Mouse (Mus musculus): Measurements from ENCODE around the gene Pfn4. TPM values are rescaled to one million over a fixed set of nuclear protein-coding genes. Genes with fewer than 3 reads are reported as not detected.

Pfn4 gene
- total and polyA plus RNA-seq, 2 experiments, result 0.27 to 0.37 TPM

DNA sequence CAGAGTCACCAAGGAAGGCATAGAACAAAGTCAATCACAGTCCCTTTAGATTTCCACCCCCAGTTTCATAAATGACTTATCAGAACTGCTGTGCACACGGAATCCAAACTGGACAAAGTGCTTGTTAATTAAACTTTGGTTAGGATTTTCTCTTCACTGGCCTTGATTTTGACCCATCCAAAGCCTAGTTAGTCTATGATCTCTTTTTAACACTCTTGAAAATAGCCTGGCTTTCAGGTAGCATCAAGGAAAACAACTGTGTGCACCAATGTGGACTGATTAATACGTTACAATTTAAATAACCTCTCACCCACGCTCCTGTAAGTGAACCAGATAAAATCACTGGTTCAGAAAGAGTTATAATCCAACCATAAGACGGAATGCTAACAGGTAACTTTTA is 42.2 kb downstream of the Pfn4 start:
- Histone ChIP-seq H3K36me3 (ENCODE audit: control insufficient read depth, insufficient read depth, low read length) (no peaks in the 10 kb centered on the region), H3K4me3 (ENCODE audit: insufficient read depth, low read depth, low read length) (no peak overlapping the region), H3K9ac (ENCODE audit: low read depth, low read length) (no peak overlapping the region), H3K27me3 (ENCODE audit: control insufficient read depth, insufficient read depth, low read length) (no peaks in the 10 kb centered on the region), H3K4me1 (ENCODE audit: control insufficient read depth, insufficient read depth, low read length) (no peaks in the 10 kb centered on the region), H3K27ac (replicated peaks; ENCODE audit: insufficient read depth, low read depth, low read length) (no peak overlapping the region), H3K79me2 (ENCODE audit: control insufficient read depth, insufficient read depth, low read length) (no peaks in the 10 kb centered on the region)
- no peak for TF ChIP-seq POLR2A (IDR thresholded peaks at IDR 0.05; ENCODE audit: extremely low read depth, insufficient read depth, low read length)
- TF ChIP-seq CTCF (IDR thresholded peaks at IDR 0.05; ENCODE audit: low read depth, low read length), result no peak
- DNase-seq (ENCODE audit: extremely low read depth, low read depth, low spot score), result no peak
- 86% methylated on average over 4 of the region's 4 CpGs for WGBS

DNA sequence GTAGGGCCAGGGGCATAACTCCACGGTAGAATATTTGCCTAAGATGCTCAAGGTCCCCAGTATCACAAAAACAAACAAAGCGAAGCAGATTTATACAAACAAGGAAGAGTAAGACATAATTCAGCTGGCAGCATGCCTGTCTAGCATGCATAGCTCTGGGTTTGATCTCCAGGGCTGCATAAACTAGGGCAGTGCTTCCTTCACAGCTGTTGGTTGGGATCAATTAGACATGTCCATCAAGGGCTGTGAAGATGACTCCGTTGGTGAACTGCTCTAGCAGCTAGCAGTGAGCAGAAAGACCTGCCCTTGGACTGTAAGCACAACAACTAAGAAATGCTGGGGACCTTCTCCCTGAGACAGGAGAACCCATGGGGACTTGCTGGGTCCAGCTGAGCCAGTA is 42.9 kb downstream of the Pfn4 start:
- H3K4me3 ChIP-seq (ENCODE audit: insufficient read depth, low read depth, low read length), result no peak overlapping the region
- WGBS, result 44% methylated on average over 3 of the region's 3 CpGs
- H3K79me2 ChIP-seq (ENCODE audit: control insufficient read depth, insufficient read depth, low read length), result no peaks in the 10 kb centered on the region
- no peak for DNase-seq (ENCODE audit: extremely low read depth, low read depth, low spot score)
- no peaks in the 10 kb centered on the region for H3K27me3 ChIP-seq (ENCODE audit: control insufficient read depth, insufficient read depth, low read length)
- H3K27ac ChIP-seq (replicated peaks; ENCODE audit: insufficient read depth, low read depth, low read length), result no peak overlapping the region
- no peak overlapping the region for H3K9ac ChIP-seq (ENCODE audit: low read depth, low read length)
- peaks cover 3% of the 10 kb centered on the region; the same call in 1 of the 2 replicates for H3K4me1 ChIP-seq (ENCODE audit: control insufficient read depth, insufficient read depth, low read length)
- no peaks in the 10 kb centered on the region for H3K36me3 ChIP-seq (ENCODE audit: control insufficient read depth, insufficient read depth, low read length)
- TF ChIP-seq POLR2A (IDR thresholded peaks at IDR 0.05; ENCODE audit: extremely low read depth, insufficient read depth, low read length) (no peak), CTCF (IDR thresholded peaks at IDR 0.05; ENCODE audit: low read depth, low read length) (no peak)

DNA sequence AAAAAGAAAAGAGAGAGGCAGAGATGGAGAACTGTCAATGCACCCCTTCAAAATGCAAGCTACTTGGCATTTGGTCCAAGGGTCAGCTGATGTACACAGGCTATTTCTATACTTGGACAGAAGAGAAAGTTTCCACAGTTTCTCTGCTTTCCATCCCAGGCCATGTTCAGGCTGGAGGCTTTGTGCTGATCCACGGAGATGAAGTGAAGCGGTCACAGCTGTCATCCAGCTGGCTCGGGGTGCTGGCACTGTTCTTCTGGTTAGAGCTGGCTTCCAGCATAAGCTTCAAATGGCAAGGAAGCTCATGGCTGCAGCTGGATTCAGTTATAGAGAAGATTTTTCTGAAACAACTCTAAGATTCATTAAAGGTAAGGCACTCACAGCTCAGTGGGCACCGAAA is 44.8 kb downstream of the Pfn4 start:
- Histone ChIP-seq H3K4me3 (ENCODE audit: insufficient read depth, low read depth, low read length) (no peak overlapping the region), H3K27me3 (ENCODE audit: control insufficient read depth, insufficient read depth, low read length) (no peaks in the 10 kb centered on the region), H3K79me2 (ENCODE audit: control insufficient read depth, insufficient read depth, low read length) (no peaks in the 10 kb centered on the region; the same call in 1 of the 2 replicates), H3K36me3 (ENCODE audit: control insufficient read depth, insufficient read depth, low read length) (no peaks in the 10 kb centered on the region), H3K4me1 (ENCODE audit: control insufficient read depth, insufficient read depth, low read length) (peaks cover 8% of the 10 kb centered on the region; the same call in 1 of the 2 replicates), H3K9ac (ENCODE audit: low read depth, low read length) (no peak overlapping the region), H3K27ac (replicated peaks; ENCODE audit: insufficient read depth, low read depth, low read length) (no peak overlapping the region)
- DNase-seq (ENCODE audit: extremely low read depth, low read depth, low spot score), result no peak
- no peak for TF ChIP-seq POLR2A (IDR thresholded peaks at IDR 0.05; ENCODE audit: extremely low read depth, insufficient read depth, low read length)
- TF ChIP-seq CTCF (IDR thresholded peaks at IDR 0.05; ENCODE audit: low read depth, low read length), result no peak
- 91% methylated on average over 4 of the region's 4 CpGs for WGBS

DNA sequence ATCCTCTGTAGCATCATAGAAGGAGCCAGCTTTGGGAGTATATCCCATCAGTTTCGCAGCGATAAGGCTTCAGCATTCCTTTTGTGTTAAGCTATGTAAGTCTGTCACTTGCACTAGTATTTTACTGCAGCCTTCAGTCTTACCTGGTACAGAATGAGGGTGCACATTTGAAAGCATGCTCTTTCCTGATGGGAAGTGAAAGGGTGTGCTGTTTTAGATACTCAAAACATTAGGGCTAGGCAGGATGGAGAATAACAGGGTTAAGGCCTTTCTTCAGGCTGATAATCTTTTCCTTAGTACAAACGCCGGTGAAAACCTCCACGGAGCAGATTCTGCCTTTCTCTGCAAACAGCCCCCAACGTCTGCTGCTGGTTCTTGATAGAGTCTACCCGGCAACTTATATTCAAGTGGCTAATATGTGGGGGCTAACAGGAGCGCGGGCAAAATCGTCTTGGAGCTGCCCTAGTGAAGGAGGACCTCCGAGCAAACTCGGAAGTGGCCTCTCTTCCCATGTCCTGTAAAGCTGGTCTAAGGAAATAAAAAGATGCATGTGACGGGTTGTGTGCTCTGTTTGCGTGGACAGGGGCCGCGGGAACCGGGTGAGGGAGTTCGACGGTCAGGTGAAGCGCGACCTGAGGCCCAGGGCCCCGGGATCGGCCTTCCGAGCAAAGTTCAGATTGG is 48.0 kb downstream of the Pfn4 start:
- Histone ChIP-seq H3K9ac (ENCODE audit: low read depth, low read length) (peak overlapping the region; percentile 69), H3K4me1 (ENCODE audit: control insufficient read depth, insufficient read depth, low read length) (peaks cover 8% of the 10 kb centered on the region; the same call in 1 of the 2 replicates), H3K27me3 (ENCODE audit: control insufficient read depth, insufficient read depth, low read length) (no peaks in the 10 kb centered on the region), H3K36me3 (ENCODE audit: control insufficient read depth, insufficient read depth, low read length) (peaks cover 14% of the 10 kb centered on the region), H3K79me2 (ENCODE audit: control insufficient read depth, insufficient read depth, low read length) (no peaks in the 10 kb centered on the region; the same call in 1 of the 2 replicates), H3K4me3 (ENCODE audit: insufficient read depth, low read depth, low read length) (peak overlapping the region; percentile 64), H3K27ac (replicated peaks; ENCODE audit: insufficient read depth, low read depth, low read length) (peak overlapping the region; percentile 84)
- 13% methylated on average over 24 of the region's 24 CpGs for WGBS
- TF ChIP-seq CTCF (IDR thresholded peaks at IDR 0.05; ENCODE audit: low read depth, low read length), result no peak
- no peak for TF ChIP-seq POLR2A (IDR thresholded peaks at IDR 0.05; ENCODE audit: extremely low read depth, insufficient read depth, low read length)
- DNase-seq (ENCODE audit: extremely low read depth, low read depth, low spot score), result peak; percentile 16

DNA sequence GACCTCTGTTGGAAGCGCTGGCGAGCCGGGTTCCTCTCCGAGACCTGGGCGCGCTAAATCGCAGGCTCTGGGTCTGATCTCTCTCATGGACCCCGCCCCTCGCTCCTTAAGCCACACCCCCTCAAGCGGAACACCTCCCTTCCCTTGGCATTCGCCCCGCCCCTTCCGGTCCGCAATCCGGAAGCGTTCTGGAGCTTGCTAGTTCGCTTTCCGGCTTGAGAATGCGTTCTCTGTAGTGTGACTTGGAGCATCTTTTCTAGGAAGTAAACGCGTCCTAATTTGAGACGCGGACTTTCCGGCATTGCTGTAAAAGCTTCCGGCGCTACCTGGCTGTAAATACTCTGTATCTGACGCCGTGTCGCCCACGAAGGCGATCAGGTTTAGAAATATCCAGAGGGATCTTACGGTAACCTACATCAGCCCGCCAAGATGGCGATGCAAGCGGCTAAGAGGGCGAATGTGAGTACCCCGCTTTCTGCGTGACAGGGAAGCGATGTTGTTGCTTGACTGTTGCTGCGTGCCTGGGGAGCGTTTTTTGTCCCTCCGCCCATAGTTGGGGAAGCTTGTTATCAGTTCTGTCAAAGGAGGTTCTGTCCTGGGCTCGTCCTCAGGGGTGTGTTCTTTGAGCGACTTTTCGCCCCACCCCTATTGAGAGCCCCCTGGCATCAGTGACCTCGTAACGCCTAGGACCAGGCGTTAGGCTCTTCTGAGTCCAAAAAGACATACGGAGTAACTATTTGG is 48.7 kb downstream of the Pfn4 start, which contains the start of gene Sf3b6:
Sf3b6 (plus strand) TSS at position 184 of the 741 bp plus-strand sequence.
- under 1% methylated on average over 49 of the region's 49 CpGs for WGBS
- Histone ChIP-seq H3K27me3 (ENCODE audit: control insufficient read depth, insufficient read depth, low read length) (no peaks in the 10 kb centered on the region), H3K79me2 (ENCODE audit: control insufficient read depth, insufficient read depth, low read length) (no peaks in the 10 kb centered on the region; the same call in 1 of the 2 replicates), H3K9ac (ENCODE audit: low read depth, low read length) (peak within 1 kb of the TSS; percentile 69), H3K36me3 (ENCODE audit: control insufficient read depth, insufficient read depth, low read length) (peaks cover 17% of the 10 kb centered on the region), H3K27ac (replicated peaks; ENCODE audit: insufficient read depth, low read depth, low read length) (peak within 1 kb of the TSS; percentile 84), H3K4me1 (ENCODE audit: control insufficient read depth, insufficient read depth, low read length) (peaks cover 8% of the 10 kb centered on the region; the same call in 1 of the 2 replicates), H3K4me3 (ENCODE audit: insufficient read depth, low read depth, low read length) (peak within 1 kb of the TSS; percentile 64)
- TF ChIP-seq POLR2A (IDR thresholded peaks at IDR 0.05; ENCODE audit: extremely low read depth, insufficient read depth, low read length) (peak; percentile 82), CTCF (IDR thresholded peaks at IDR 0.05; ENCODE audit: low read depth, low read length) (no peak)
- DNase-seq (ENCODE audit: extremely low read depth, low read depth, low spot score), result peak; percentile 92

Data from liver, adult 2 months (tissue).